Mouse (Mus musculus) MEL-GATA-1-ER (cell line): ENCODE measurements around the gene Actn2.

Experiments
- DNase-seq: peaks from one replicate; pipeline ENCODE4 v3.0.0-alpha.2; 2012; ENCODE audit warnings: low read depth; ENCODE audit errors: extremely low read depth

Gene Actn2

GRCm38 (mm10) chr13:12317191-12317765, 23.3 kb downstream of the Actn2 start:
- DNase-seq = no peak

DNA sequence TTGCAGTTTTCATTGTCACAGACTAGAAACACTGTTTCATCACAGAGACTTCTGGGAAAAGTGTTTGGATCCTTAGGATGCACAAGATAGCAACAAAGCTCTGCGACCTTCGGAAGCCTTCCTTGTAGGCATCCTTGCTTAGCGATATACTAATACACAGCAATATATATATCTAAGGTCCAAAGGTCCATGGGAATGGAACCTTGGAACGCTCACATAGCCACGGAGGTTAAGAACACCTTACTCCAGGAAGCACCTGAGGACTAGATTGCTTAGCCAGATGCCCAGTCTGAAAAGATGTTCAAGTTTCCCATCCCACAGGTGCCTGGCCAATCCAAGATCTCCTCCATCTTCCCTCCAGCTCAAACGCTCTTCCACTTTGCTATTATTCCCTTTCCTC, 26.4 kb downstream of the Actn2 start:
- DNase-seq = no peak

DNA sequence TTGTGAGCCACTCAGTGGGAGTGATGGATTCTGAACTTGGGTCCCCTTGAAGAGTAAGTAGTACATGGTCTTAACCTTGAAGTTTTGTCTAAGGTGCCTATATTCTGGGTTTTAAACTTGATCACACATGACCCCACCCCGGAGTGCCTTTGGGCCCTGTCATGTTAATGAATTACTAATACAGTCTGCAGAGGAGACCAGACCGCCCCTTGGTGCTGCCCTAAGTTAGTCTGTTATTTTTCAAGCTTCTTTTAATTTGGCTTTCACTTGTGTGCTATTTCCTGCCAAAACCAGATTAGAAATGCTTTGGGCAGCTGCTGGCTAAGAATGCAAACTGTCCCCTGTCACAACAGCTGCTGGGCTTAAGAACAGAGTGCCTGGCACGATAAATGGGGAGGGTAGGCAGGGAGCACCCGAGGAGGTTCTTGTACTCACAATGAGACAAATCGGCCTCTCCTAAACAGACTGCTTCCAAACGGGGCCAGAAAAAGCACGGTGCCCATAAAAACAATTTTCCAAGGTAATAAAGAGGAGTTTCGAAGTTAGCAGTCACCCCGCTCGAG, 28.5 kb downstream of the Actn2 start:
- no peak for DNase-seq

DNA sequence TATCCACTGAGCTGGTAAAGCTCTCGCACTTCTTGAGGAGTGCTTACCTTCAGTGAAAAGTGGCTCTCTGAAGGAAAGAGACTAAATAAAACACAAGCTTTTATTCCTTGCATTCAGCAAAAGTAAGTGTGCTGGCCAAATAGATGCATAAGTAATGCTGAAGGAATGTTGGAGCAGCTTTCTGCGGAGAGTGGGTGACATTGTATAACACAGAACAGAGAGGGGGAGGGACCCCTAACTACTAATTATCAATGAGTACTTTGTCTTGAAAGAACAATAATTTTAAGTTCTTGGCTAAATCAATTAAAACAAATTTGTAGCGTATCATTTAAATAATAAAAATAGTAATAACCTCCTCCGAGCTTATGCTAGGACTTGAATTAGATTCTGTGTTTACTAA, 29.2 kb downstream of the Actn2 start:
- no peak for DNase-seq

DNA sequence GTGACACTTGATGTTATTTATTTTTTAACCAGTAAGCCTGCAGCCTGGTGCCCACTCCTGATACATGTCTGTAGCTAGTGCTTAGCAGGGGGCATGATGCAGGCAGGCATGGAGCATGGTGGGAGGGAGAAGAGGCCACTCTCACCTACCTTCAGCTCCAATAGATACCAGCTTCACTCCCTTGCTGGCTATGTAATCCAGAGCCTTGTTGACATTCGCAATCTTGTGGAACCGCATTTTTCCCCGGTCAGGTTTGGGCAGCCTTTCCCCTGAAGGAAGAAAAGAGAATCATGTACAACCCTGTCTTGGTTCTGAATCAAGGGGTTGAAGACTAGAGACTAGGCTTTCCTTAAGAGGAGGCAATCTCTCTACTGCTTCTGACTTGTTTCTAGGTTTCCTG, 31.1 kb downstream of the Actn2 start:
- DNase-seq = no peak

DNA sequence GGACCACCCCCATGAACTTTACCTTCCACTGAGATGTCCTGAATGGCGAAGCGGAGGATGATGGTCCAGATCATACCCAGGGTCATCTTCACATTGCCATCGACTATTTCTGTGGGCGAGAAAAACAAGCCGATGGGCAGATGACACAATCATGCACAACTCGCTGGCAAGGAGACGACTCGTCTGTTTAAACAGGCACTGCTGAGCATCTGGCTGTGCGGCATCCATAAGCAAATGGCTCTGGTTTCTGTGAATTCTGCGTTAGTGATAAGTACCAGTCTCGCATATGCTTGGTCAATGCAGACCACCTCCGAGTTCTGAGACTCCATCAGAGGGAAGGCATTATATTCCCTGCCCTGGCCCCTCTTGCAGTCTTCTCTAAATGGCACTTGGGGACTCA, 31.7 kb downstream of the Actn2 start:
- DNase-seq = no peak

GRCm38 (mm10) chr13:12308473-12308872, 32.1 kb downstream of the Actn2 start:
- DNase-seq = no peak

- peak; percentile 20 for DNase-seq
These were observed 33.3 kb downstream of the Actn2 start for GRCm38 (mm10) chr13:12307286-12307685.

GRCm38 (mm10) chr13:12305540-12305939, 35.0 kb downstream of the Actn2 start:
- no peak for DNase-seq

DNA sequence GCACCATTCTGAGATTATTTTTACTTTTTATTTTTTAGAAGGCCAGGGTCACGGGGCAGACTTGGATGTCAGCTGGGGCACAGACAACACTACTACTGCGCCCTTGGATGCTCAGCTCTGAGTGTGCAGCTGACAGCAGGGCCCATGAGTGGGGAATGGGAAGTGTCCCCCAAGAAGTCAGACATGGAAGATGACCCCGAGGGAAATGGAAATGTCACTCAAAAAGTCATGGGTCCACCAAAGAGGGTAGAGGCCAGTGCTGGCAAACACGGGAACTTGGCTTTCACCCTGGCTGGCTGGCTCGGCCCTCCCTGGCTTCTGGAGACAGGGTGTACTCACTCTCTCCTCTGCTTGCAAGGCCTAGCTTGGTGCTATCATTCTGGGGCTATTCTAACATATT, 35.6 kb downstream of the Actn2 start:
- DNase-seq = no peak

DNA sequence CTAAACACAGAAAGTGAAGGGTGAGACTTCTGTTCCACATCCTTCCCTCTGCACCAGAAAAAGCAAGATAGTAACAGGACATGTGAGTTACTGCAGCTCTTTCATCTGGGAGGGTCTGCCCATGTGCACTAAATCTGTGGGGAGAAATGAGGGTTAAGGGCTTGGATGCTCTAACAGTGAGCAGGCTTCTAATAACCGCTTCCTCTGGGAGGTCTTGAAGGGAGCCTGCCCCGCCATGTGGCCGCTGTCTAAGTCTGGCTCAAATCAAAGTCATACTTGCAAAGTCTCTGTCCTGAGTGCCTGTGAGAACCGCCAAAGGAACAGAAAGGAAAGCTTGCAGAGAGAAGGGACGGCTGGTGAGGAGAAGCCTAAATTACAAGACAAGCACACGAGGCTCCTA, 42.8 kb downstream of the Actn2 start:
- no peak for DNase-seq

DNA sequence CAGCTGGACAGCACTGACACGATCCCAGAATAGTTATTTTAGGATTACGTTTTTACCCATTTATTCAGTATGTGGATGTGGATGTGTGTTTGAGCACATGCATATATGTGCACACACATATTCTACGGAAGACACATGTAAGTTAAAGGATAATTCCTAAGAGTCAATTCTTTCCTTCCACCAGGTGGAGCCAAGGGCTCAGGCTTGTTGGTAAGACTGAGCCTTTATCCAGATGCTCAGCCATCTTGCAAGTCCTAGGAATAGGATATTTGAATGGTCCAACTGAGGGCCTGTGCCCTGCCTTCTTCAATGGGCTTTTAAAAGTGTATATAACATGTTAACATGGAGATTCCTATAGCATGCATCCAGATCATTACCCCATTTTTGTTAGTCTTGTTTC, 43.9 kb downstream of the Actn2 start:
- no peak for DNase-seq

DNA sequence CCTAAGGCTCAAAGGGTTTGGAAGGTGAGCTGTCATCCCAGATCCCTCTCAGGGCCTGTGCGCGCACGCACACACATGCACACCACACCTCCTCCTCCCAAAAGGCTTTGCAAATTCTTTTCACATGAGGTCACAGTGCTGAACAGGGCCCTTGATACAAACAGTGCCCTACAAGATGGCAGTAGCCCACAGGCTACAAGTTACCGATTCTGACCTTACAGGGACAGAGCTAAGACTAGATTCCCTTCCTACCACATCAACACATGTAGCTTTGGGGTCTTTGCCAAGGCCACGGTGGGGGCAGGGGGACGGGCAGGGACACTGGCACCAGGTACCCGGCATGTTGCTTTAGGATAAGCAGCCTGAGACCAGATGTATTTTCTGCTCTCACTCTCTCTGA, 46.8 kb downstream of the Actn2 start:
- no peak for DNase-seq

DNA sequence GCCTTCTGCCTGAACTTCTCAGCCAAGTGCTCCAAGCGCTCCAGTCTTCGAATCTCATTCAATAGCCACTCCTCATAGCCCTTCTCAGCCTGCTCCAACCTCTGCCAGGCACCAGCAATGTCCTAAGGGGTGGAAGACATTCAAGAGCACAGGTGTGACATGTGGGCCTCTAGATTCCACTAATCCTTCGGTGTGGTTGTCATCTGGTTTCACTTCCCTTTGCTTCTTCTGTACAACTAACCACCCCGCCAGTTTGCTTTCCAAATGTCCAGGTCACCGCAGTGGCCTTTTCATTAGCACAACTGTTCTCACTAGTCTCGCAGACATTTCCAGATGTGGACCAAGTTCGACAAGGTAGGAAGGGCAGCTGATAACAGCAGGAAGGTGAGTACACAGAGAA, 49.9 kb downstream of the Actn2 start:
- DNase-seq = no peak

- no peak for DNase-seq
These were observed 56.0 kb downstream of the Actn2 start for GRCm38 (mm10) chr13:12284528-12284927.

GRCm38 (mm10) chr13:12283826-12284225, 56.7 kb downstream of the Actn2 start:
- DNase-seq = no peak

- DNase-seq = no peak
These were observed 65.8 kb downstream of the Actn2 start for GRCm38 (mm10) chr13:12274721-12275120.

GRCm38 (mm10) chr13:12274220-12274619, 66.3 kb downstream of the Actn2 start:
- no peak for DNase-seq

DNA sequence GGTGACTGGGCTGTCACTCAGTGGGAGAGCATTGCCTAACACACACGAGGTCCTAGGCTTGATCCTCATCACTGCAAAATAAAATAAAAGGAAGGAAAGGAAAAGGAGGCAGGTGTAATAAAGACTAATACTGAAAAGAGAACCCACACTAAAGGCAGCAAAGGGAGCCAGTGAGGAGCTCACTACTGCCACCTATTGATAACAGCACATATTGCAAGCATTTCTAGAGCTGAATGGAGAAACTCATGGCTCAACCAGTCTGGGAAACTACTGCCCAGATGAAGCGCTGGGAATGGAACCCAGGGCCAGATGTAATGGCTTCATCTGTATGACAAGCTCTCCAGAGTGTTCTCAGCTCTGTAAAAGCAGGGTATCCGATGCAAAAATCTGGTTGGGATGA, 67.6 kb downstream of the Actn2 start:
- DNase-seq = peak; percentile 32

GRCm38 (mm10) chr13:12267971-12268370, 72.6 kb downstream of the Actn2 start:
- DNase-seq = no peak

DNA sequence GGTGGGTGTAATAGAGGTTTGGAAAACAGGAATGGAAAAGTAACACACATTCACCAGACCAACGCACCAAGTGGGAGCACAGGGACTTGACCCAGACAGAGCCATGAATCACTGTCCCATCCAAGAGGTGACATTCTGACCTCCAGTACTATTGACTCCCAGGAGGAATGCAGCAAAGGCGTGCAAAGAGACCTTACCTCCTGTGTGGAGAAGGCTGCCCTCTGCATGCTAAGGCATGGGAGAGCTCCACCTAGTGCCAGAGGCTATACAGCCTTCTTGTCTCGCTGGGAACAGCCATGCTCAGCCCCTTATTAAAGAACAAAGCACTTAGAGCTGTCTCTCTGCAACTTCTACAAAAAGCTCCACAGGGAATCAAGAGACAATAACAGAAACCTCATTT, 73.5 kb downstream of the Actn2 start:
- DNase-seq = no peak

GRCm38 (mm10) chr13:12263996-12264395, 76.6 kb downstream of the Actn2 start:
- DNase-seq = no peak

DNA sequence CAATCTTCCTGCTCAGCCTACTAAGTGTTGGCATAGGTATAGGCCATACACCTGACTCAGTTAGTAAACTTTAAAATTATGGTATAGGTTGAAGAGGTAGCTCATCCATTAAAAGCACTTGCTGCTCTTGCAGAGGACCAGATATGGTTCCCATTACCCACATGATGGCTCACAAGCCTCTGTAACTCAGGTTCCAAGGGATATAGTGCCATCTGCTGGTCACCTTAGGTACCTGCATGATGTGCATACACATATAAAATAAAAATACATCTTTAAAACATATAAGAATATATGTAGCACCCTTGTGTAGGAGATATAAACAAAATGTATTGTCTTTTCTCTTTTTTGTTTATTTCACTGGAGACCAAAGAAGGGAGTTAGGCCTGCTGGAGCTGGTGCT, 79.1 kb downstream of the Actn2 start:
- peak; percentile 25 for DNase-seq
